Mouse (Mus musculus) testis, postnatal 10 days (tissue): ENCODE data around the gene Cgref1.

ENCODE experiments used
- DNase-seq: peaks from one replicate; pipeline ENCODE4 v3.0.0; 2021; ENCODE audit warnings: low spot score

Gene Cgref1

GRCm38 (mm10) chr5:30949654-30950326, 4.4 kb upstream of the Cgref1 start:
- peak; percentile 96 for DNase-seq

GRCm38 (mm10) chr5:30948620-30949019, 3.2 kb upstream of the Cgref1 start:
- no peak for DNase-seq

- no peak for DNase-seq
Observed at GRCm38 (mm10) chr5:30944344-30944743, 1.0 kb downstream of the Cgref1 start.

- no peak for DNase-seq
Observed at GRCm38 (mm10) chr5:30943004-30943403, 2.4 kb downstream of the Cgref1 start.

- no peak for DNase-seq
Observed at GRCm38 (mm10) chr5:30934725-30935461, 10.5 kb downstream of the Cgref1 start.

GRCm38 (mm10) chr5:30933705-30934104, 11.7 kb downstream of the Cgref1 start:
- no peak for DNase-seq

GRCm38 (mm10) chr5:30931378-30931777, 14.0 kb downstream of the Cgref1 start:
- no peak for DNase-seq

GRCm38 (mm10) chr5:30930846-30931245, 14.5 kb downstream of the Cgref1 start:
- DNase-seq: no peak

- DNase-seq: peak; percentile 88
Observed at GRCm38 (mm10) chr5:30930121-30930520, 15.3 kb downstream of the Cgref1 start.

- DNase-seq: no peak
Observed at GRCm38 (mm10) chr5:30927945-30928529, 17.4 kb downstream of the Cgref1 start.

GRCm38 (mm10) chr5:30926073-30926472, 19.3 kb downstream of the Cgref1 start:
- DNase-seq: no peak

GRCm38 (mm10) chr5:30925217-30925616, 20.2 kb downstream of the Cgref1 start:
- DNase-seq: no peak

- no peak for DNase-seq
Observed at GRCm38 (mm10) chr5:30924614-30925013, 20.8 kb downstream of the Cgref1 start.

GRCm38 (mm10) chr5:30923119-30923518, 22.3 kb downstream of the Cgref1 start:
- no peak for DNase-seq

GRCm38 (mm10) chr5:30922581-30923041, 22.8 kb downstream of the Cgref1 start:
- no peak for DNase-seq

GRCm38 (mm10) chr5:30921256-30922033, 23.9 kb downstream of the Cgref1 start, which contains the start of gene Khk:
TSS of gene Khk (plus strand) at chr5:30921431.
- DNase-seq: peak; percentile 98

- DNase-seq: no peak
Observed at GRCm38 (mm10) chr5:30920621-30921020, 24.8 kb downstream of the Cgref1 start.

GRCm38 (mm10) chr5:30919831-30920614, 25.4 kb downstream of the Cgref1 start:
- no peak for DNase-seq

- no peak for DNase-seq
Observed at GRCm38 (mm10) chr5:30918691-30919090, 26.7 kb downstream of the Cgref1 start.

GRCm38 (mm10) chr5:30917891-30918670, 27.3 kb downstream of the Cgref1 start:
- no peak for DNase-seq

- no peak for DNase-seq
Observed at GRCm38 (mm10) chr5:30917348-30917747, 28.0 kb downstream of the Cgref1 start.
